Mouse (Mus musculus): ENCODE data around the gene Zdhhc13. TPM values are rescaled to one million over a fixed set of nuclear protein-coding genes. Genes with fewer than 3 reads are reported as not detected.

The Zdhhc13 gene
- polyA plus RNA-seq, 2 experiments: 28.5 to 30.5 TPM

- Histone ChIP-seq H3K36me3 (ENCODE audit: control insufficient read depth, insufficient read depth, low read length) (no peaks in the 10 kb centered on the region), H3K4me3 (replicated peaks; ENCODE audit: low read length) (no peak overlapping the region), H3K9ac (ENCODE audit: low read depth, low read length, severe bottlenecking) (no peak overlapping the region), H3K27ac (replicated peaks; ENCODE audit: low read depth, low read length) (no peak overlapping the region), H3K4me2 (replicated peaks; ENCODE audit: low read depth, low read length, severe bottlenecking) (no peak overlapping the region), H3K9me3 (ENCODE audit: control insufficient read depth, low read length) (no peaks in the 10 kb centered on the region), H3K4me1 (ENCODE audit: control insufficient read depth, insufficient read depth, low read length) (no peaks in the 10 kb centered on the region), H3K27me3 (ENCODE audit: control insufficient read depth, insufficient read depth, low read length) (no peaks in the 10 kb centered on the region)
- 84% methylated on average over 4 of the region's 4 CpGs for WGBS
- no peak for TF ChIP-seq POLR2A (IDR thresholded peaks at IDR 0.05; ENCODE audit: borderline replicate concordance, extremely low read depth, insufficient read depth, insufficient read length)
- no peak for DNase-seq (ENCODE audit: low spot score)
- ATAC-seq (ENCODE audit: low FRiP score, low read depth): no peak
Observed at GRCm38 (mm10) chr7:48782432-48782831, 6.4 kb upstream of the Zdhhc13 start.

DNA sequence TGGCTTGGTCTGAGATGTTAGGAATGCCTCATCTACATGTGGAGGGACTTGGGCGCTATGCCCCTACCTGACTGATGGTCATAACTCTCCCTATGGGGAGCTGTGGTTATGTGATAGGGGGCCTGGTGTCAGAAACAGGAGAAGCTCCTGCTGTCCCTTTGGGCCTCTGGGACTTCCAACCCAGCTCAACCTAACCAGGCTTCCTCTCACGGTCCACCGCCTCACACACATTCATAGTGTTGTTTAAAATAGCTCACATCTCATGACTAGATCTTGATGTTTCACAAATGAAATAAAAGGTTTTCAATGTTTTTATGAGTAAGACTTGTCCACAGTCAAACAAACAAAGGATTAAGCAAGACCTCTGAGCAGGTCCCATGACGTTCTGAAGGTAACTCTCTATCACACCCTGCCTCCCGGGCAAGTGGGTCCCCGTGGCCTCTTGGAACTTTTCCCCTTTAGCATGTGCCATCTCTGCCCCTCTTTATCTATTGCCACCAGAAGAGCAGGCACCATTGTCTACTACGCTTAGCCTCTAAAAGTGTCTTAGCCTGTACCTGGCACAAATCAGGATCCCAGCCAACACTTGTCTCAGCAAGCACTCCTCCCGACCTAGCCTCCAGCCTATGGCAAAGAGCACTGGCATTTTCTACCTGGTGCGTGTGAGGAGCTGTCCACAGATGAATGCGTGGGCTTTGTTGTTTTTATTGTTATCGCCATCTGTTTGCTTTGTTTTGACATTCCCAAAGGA lies 3.9 kb upstream of the Zdhhc13 start:
- no peak for ATAC-seq (ENCODE audit: low FRiP score, low read depth)
- Histone ChIP-seq H3K36me3 (ENCODE audit: control insufficient read depth, insufficient read depth, low read length) (no peaks in the 10 kb centered on the region), H3K27me3 (ENCODE audit: control insufficient read depth, insufficient read depth, low read length) (no peaks in the 10 kb centered on the region), H3K4me2 (replicated peaks; ENCODE audit: low read depth, low read length, severe bottlenecking) (no peak overlapping the region), H3K9me3 (ENCODE audit: control insufficient read depth, low read length) (no peaks in the 10 kb centered on the region), H3K4me1 (ENCODE audit: control insufficient read depth, insufficient read depth, low read length) (no peaks in the 10 kb centered on the region), H3K9ac (ENCODE audit: low read depth, low read length, severe bottlenecking) (no peak overlapping the region), H3K27ac (replicated peaks; ENCODE audit: low read depth, low read length) (no peak overlapping the region), H3K4me3 (replicated peaks; ENCODE audit: low read length) (no peak overlapping the region)
- no peak for DNase-seq (ENCODE audit: low spot score)
- no peak for TF ChIP-seq POLR2A (IDR thresholded peaks at IDR 0.05; ENCODE audit: borderline replicate concordance, extremely low read depth, insufficient read depth, insufficient read length)
- 83% methylated on average over 11 of the region's 11 CpGs for WGBS

GRCm38 (mm10) chr7:48788348-48788747 lies 455 bp upstream of the Zdhhc13 start:
- Histone ChIP-seq H3K36me3 (ENCODE audit: control insufficient read depth, insufficient read depth, low read length) (0 out of 2 replicates have a peak, but pooled peaks cover 5% of the 10 kb centered on the region), H3K27me3 (ENCODE audit: control insufficient read depth, insufficient read depth, low read length) (no peaks in the 10 kb centered on the region), H3K4me3 (replicated peaks; ENCODE audit: low read length) (peak overlapping the region; percentile 73), H3K4me1 (ENCODE audit: control insufficient read depth, insufficient read depth, low read length) (no peaks in the 10 kb centered on the region), H3K27ac (replicated peaks; ENCODE audit: low read depth, low read length) (no peak overlapping the region), H3K4me2 (replicated peaks; ENCODE audit: low read depth, low read length, severe bottlenecking) (peak overlapping the region; percentile 77), H3K9me3 (ENCODE audit: control insufficient read depth, low read length) (no peaks in the 10 kb centered on the region), H3K9ac (ENCODE audit: low read depth, low read length, severe bottlenecking) (no peak overlapping the region)
- ATAC-seq (ENCODE audit: low FRiP score, low read depth): 0 out of 2 replicates have a peak, but pooled peaks have one; percentile 1
- no peak for DNase-seq (ENCODE audit: low spot score)
- WGBS: 65% methylated on average over 3 of the region's 3 CpGs
- no peak for TF ChIP-seq POLR2A (IDR thresholded peaks at IDR 0.05; ENCODE audit: borderline replicate concordance, extremely low read depth, insufficient read depth, insufficient read length)

DNA sequence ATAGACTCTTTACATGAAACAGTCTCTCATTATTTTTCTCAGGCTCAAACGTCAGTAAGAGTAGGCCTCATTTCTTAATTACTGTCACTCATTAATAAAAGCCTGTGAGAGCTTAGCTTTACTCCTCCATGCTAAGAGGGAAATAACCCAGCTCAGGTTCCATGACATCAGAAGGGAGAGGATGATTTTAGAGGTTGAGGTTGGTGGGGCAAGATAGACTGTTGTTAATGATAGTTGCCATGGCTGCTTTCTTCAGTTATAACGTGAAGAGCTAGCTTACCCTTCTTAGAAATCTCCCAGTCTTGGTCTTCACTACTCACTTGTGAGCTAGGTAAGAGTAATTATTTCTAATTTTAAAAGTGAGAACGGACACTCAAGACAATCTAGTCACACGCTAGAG lies 1.3 kb downstream of the Zdhhc13 start:
- H3K27me3 ChIP-seq (ENCODE audit: control insufficient read depth, insufficient read depth, low read length): no peaks in the 10 kb centered on the region
- WGBS: 69% methylated on average over 4 of the region's 4 CpGs
- peaks cover 5% of the 10 kb centered on the region; the same call in 1 of the 2 replicates for H3K36me3 ChIP-seq (ENCODE audit: control insufficient read depth, insufficient read depth, low read length)
- H3K4me1 ChIP-seq (ENCODE audit: control insufficient read depth, insufficient read depth, low read length): no peaks in the 10 kb centered on the region
- no peak for DNase-seq (ENCODE audit: low spot score)
- no peak for ATAC-seq (ENCODE audit: low FRiP score, low read depth)
- TF ChIP-seq POLR2A (IDR thresholded peaks at IDR 0.05; ENCODE audit: borderline replicate concordance, extremely low read depth, insufficient read depth, insufficient read length): no peak
- H3K27ac ChIP-seq (replicated peaks; ENCODE audit: low read depth, low read length): no peak overlapping the region
- H3K9me3 ChIP-seq (ENCODE audit: control insufficient read depth, low read length): no peaks in the 10 kb centered on the region
- H3K4me3 ChIP-seq (replicated peaks; ENCODE audit: low read length): no peak overlapping the region
- H3K9ac ChIP-seq (ENCODE audit: low read depth, low read length, severe bottlenecking): no peak overlapping the region
- H3K4me2 ChIP-seq (replicated peaks; ENCODE audit: low read depth, low read length, severe bottlenecking): no peak overlapping the region

GRCm38 (mm10) chr7:48791412-48791811 lies 2.6 kb downstream of the Zdhhc13 start:
- peaks cover 5% of the 10 kb centered on the region; the same call in 1 of the 2 replicates for H3K36me3 ChIP-seq (ENCODE audit: control insufficient read depth, insufficient read depth, low read length)
- no peaks in the 10 kb centered on the region for H3K27me3 ChIP-seq (ENCODE audit: control insufficient read depth, insufficient read depth, low read length)
- DNase-seq (ENCODE audit: low spot score) (no peak), ATAC-seq (ENCODE audit: low FRiP score, low read depth) (no peak)
- H3K9me3 ChIP-seq (ENCODE audit: control insufficient read depth, low read length): no peaks in the 10 kb centered on the region
- 89% methylated on average over 3 of the region's 3 CpGs for WGBS
- H3K4me2 ChIP-seq (replicated peaks; ENCODE audit: low read depth, low read length, severe bottlenecking): no peak overlapping the region
- no peak for TF ChIP-seq POLR2A (IDR thresholded peaks at IDR 0.05; ENCODE audit: borderline replicate concordance, extremely low read depth, insufficient read depth, insufficient read length)
- no peak overlapping the region for H3K27ac ChIP-seq (replicated peaks; ENCODE audit: low read depth, low read length)
- no peak overlapping the region for H3K4me3 ChIP-seq (replicated peaks; ENCODE audit: low read length)
- H3K4me1 ChIP-seq (ENCODE audit: control insufficient read depth, insufficient read depth, low read length): no peaks in the 10 kb centered on the region
- H3K9ac ChIP-seq (ENCODE audit: low read depth, low read length, severe bottlenecking): no peak overlapping the region
